Mouse (Mus musculus) granulocyte monocyte progenitor cell, adult 5-6 weeks (primary cell): ENCODE measurements at regions not wholly inside any gene's neighbourhood (a gene's known extent, or its start where the extent isn't known, plus 50 kb on each side); places are given as distances from the start of the nearest gene placed in this dataset.
"Not testable (repeated sequence)": the region's sequence is repeated elsewhere in the genome, so short reads cannot be mapped to it uniquely, and the experiment has no call there.

Experiments
- ATAC-seq: replicated peaks from 2 replicates; pipeline ENCODE4 v1.8.0; 2016; ENCODE audit warnings: mild to moderate bottlenecking, moderate TSS enrichment, inconsistent platforms; ENCODE audit not compliant: poor library complexity, severe bottlenecking

DNA sequence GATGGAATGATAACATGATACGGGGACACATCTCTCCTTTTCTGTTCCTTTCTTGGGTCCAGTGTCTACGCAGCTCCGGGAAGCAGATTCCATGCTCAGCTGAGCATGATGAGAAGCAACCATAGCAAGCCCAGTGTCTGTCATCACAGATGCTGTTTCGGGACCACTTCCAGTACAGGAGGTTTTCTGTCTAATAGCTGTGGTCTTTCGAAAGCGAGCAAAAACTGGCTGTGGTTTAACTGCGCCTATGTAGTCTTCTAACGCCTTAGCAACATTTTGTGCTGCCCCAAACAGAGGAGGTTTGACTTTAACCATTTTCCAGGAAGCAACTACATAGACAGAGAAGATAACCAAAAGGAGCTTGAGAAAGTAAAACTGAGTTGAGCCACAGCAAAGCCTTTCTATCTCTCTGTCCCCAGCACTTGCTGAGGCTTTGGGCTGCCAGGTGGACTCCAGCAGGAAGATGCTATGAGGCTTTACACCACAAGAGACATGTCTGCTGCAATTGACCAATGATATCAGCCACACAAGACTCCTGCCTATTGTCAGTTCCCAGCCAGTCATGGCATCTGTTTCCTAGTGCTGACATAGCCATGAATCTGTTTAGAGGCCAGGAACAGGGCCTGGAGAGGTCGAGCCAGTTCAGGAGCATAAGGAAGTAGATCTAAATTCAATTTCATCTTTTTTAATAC is 95.1 kb downstream of the Stard3nl start:
- ATAC-seq: peak; percentile 98

DNA sequence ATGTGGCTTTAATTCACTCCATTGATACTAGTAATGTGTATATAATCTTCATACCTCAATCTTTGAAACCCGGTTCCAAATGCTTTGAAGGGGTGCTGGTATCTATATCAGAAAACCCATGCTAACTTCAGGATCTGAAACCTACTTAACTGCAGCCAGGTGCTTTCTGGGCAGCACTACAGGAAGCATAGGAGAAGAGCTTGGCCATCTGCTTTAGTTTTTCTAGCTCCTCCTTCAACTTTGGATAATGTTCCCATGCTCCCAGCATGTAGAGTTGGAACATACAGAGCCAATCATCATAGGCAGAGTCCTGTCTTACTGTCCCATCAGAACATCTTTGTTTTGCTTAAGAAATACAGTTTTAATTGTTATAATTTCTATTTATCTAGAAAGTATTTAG is 99.3 kb downstream of the Stard3nl start:
- no peak for ATAC-seq

DNA sequence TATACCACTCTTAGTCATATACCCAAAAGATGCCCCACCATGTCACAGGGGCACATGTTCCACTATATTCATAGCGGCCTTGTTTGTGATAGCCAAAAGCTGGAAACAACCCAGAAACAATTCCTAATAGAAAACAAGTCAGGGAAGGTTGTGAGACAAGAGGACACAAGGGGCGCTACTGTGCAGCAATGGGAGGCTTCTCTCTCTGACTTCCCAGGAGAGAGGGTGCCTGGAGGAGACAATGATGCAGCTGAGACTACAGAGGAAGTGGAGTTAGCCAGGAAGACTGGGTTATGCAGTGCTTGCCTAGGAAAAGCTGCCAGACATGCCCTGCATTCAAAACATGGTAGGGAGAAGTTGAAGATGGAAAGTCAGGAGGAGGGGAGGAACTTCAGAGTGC is 102.6 kb downstream of the Stard3nl start:
- ATAC-seq: no peak

DNA sequence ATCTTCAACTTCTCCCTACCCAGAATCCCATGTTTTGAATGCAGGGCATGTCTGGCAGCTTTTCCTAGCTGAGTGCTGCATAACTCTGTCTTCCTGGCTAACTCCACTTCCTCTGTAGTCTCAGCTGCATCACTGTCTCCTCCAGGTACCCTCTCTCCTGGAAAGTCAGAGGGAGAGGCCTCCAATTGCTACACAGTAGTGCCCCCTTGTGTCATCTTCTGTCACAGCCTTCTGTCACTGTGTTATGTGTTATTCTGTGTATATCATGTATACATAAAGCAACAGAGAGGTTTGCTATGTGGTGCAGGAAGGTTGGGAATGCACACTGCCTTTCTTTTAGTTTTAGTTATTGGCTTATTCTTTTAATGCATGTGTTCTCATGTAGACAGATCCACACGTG is 112.4 kb downstream of the Stard3nl start:
- peak; percentile 56 for ATAC-seq

DNA sequence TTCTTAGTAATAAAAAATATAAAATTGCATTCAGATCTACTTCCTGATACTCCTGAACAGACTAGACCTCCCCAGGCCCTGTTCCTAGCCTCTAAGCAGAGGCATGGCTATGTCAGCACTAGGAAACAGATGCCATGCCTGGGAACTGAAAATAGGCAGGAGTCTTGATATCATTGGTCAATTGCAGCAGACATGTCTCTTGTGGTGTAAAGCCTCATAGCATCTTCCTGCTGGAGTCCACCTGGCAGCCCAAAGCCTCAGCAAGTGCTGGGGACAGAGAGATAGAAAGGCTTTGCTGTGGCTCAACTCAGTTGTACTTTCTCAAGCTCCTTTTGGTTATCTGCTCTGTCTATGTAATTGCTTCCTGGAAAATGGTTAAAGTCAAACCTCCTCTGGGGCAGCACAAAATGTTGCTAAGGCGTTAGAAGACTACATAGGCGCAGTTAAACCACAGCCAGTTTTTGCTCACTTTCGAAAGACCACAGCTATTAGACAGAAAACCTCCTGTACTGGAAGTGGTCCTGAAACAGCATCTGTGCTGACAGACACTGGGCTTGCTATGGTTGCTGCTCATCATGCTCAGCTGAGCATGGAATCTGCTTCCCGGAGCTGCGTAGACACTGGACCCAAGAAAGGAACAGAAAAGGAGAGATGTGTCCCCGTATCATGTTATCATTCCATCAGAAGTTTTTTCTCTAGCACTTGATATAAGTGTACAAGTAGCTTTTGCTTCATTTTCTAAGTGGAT is 122.9 kb downstream of the Stard3nl start:
- ATAC-seq: peak; percentile 100

DNA sequence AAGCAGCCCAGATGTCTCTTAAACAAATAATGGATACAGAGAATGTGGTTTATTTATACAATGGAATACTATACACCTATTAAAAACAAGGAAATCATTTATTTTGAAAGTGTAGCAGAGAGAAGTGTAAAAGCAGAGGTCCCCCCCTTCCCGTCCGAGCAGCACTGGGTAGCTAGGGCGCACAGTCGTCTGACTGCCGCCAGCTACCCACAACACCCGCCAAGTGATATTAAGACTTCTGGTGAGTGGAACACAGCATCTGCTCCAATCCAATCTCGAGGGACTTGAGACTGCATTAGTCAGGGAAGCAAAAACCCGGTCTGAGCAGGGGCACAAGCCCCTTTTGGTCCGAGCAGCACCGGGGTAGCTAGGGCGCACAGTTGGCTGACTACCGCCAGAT is 130.6 kb downstream of the Stard3nl start:
- ATAC-seq: not testable (repeated sequence)

DNA sequence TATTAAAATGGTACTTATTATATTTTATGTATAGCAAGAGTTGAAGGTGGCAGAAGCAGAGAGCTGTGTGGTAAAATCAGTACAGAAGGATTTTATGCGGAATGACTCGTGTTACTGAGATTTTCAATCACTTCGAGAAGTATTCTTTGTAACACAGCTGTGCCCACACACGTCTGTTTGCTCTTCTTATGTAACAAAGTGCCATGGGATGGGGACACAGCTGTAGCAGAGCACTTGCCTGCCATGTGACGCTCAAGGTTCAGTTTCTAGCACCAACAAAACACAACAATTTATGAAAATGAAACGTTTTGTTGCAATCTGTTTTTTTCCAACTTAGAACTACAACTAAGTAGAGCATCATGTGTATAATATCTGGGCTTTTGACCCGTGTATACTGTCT is 149.0 kb downstream of the Stard3nl start:
- not testable (repeated sequence) for ATAC-seq

DNA sequence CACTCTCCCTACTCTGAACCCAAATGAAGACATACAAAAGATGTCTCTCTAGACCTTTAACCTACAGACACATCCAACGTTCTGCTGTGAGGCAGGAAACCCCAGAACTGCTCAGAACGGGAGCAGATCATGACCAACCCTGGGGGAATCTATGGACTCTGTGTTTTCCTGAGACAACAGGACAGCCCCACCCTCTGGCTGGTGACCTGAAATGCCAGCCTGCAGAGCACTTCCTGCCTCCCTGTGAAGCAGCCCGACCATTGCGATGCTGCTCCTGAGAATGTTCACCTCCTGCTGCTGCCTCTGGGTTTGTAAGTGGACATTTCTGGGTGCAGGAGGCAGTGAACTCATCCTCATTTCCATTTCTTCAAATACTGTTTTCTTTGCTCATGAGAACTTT is 153.0 kb downstream of the Stard3nl start:
- peak; percentile 52; the same call in 1 of the 2 replicates for ATAC-seq

DNA sequence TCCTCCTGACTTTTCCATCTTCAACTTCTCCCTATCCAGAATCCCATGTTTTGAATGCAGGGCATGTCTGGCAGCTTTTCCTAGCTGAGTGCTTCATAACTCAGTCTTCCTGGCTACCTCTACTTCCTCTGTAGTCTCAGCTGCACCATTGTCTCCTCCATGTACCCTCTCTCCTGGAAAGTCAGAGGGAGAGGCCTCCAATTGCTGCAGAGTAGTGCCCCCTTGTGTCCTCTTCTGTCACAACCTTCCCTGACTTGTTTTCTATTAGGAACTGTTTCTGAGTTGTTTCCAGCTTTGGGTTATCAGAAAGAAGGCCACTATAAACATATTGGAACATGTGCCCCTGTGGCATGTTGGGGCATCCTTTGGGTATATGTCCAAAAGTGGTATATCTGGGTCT is 159.3 kb downstream of the Stard3nl start:
- ATAC-seq: peak; percentile 99

DNA sequence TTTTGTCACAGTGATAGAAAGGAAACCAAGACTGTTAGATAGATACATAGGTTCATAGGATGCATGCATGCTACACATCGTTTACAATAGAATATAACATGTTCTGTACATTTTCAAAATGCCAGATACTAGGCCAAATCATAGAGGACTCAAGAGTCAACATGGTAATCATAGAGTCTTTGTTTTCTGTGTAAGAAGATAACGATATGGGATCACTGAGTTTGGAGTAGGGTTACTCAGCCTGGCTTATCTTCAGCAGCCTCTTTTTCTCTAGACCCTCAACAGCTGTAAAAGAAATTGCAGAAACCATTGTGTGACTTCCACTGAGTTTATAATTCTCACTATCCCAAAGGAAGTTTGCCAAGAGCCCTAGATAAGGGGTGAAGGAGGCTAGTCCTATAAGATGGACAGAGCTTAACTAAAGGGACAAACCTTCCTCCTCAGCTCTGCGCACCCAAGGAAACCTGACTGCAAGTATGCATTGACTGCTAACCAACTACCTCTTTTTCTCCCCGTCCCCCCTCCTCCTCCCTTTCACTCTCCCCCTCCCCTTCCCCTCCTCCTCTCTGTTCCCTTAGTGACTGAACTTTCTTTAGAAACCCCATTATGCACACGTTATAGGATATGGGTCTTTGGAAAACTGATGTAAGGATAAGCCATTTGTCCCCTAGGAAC is 160.8 kb downstream of the Stard3nl start:
- peak; percentile 73 for ATAC-seq

DNA sequence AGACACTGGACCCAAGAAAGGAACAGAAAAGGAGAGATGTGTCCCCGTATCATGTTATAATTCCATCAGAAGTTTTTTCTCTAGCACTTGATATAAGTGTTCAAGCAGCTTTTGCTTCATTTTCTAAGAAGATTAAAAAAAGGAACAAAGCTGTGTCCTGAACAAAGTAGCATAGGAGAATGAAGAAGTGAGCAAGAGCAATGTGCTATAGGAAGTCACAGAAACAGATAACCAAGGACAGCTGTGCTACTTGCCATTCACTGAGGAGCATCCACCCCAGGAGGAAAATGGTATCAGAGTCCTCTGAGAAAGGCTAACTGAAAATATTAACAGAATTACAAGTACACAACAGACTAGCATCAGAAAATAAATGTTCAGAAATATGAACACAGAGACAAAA is 175.6 kb downstream of the Stard3nl start:
- ATAC-seq: peak; percentile 70

DNA sequence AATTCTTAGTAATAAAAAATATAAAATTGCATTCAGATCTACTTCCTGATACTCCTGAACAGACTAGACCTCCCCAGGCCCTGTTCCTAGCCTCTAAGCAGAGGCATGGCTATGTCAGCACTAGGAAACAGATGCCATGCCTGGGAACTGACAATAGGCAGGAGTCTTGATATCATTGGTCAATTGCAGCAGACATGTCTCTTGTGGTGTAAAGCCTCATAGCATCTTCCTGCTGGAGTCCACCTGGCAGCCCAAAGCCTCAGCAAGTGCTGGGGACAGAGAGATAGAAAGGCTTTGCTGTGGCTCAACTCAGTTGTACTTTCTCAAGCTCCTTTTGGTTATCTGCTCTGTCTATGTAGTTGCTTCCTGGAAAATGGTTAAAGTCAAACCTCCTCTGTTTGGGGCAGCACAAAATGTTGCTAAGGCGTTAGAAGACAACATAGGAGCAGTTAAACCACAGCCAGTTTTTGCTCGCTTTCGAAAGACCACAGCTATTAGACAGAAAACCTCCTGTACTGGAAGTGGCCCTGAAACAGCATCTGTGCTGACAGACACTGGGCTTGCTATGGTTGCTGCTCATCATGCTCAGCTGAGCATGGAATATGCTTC is 176.1 kb downstream of the Stard3nl start:
- peak; percentile 84 for ATAC-seq

DNA sequence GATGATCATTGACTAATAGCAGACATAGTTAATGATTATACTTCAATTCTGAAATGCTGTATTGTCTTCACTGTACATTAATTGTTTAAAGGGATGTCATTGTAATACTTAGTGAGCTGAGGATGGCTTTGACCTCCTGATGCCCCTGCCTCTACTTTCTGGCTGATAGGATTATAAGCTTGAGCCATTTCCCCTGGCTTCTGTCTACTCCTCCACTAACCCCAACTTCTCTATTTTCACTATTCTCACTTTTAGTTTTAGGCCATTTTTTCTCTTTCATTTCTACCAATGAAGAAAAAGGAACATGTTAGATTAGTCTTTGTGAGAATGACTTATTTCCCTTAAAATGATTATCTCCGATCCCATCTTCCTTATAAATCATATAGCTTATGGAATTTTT is 190.9 kb downstream of the Stard3nl start:
- peak; percentile 93 for ATAC-seq

DNA sequence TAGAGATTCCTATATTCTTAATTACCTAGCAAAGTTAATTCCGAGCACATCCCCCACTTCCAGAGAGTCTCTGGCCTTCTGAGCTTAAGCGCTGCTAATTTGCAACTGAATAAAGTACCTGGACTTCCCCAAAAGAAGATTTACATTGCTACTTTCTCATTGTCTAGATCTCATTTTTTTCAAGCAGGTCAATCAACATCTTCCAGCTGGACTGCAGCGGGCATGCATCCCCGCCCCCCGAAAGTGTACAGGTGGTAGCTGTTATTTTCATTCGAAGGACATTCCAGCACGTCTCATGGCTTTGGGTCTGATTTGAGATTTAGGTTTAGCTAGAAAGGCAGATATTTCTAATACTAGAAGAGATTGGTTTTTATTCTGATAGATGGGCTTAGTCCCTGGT is 193.3 kb downstream of the Stard3nl start:
- not testable (repeated sequence) for ATAC-seq
